Mouse (Mus musculus): ENCODE measurements at regions not wholly inside any gene's neighbourhood (a gene's known extent, or its start where the extent isn't known, plus 50 kb on each side); places are given as distances from the start of the nearest gene placed in this dataset.

DNA sequence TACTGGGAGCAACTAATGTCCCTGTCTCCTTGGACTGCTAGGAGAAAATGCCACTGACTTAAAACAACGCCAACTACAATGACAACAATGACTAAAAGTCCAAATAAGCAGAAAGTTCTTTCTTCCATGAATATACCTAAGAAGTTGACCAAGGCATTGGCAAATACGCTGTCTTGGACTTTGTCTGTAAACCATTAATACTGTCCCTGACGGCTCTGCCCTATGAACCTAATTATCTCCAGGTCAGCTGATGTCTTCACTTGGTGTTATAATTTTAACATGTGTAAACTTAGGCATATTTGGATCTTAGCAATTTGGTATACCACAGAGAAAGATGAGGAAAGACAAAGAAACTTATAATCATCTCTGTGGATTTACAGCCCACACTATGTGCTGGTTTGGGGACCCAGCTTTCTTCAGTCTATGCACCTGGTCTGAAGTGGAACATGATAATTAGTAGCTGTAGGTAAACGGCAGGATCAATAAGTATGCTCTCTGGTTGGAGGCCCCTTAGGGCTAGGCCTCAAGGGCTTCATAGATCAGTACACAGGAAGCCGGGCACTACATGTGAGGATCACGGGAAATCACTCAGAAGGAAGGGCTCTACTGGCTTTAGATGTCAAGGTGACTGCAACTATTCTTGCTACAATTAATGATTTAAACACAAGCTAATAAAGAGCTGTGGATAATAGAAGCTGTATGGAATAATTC is 380.3 kb upstream of the Adgrl2 start:
- no peak for DNase-seq (ENCODE audit: low read depth, low spot score)

DNA sequence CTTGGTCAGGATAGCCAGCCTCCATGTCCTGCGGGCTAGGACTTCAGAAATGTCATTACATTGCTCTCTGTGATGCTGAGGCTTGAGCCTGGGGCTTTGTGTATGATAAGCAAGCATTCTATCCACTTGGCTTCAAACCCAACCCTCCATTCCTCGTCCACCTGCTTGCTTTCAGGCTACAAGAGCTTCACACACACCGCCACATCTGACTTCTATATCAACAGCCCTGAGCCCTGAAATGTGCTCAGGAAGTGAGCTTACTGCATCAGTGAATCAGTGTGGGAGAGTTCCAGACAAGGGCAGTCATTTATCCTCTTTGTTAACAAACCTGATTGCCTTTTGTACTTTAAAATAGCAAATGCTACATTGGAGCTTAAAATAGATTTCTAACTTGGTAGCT is 377.5 kb upstream of the Adgrl2 start:
- DNase-seq (ENCODE audit: low read depth, low spot score) = no peak

- DNase-seq (ENCODE audit: low read depth, low spot score) = no peak
These were observed 369.8 kb upstream of the Adgrl2 start for GRCm38 (mm10) chr3:149360164-149360563.

- no peak for DNase-seq (ENCODE audit: low read depth, low spot score)
These were observed 368.3 kb upstream of the Adgrl2 start for GRCm38 (mm10) chr3:149358570-149359193.

DNA sequence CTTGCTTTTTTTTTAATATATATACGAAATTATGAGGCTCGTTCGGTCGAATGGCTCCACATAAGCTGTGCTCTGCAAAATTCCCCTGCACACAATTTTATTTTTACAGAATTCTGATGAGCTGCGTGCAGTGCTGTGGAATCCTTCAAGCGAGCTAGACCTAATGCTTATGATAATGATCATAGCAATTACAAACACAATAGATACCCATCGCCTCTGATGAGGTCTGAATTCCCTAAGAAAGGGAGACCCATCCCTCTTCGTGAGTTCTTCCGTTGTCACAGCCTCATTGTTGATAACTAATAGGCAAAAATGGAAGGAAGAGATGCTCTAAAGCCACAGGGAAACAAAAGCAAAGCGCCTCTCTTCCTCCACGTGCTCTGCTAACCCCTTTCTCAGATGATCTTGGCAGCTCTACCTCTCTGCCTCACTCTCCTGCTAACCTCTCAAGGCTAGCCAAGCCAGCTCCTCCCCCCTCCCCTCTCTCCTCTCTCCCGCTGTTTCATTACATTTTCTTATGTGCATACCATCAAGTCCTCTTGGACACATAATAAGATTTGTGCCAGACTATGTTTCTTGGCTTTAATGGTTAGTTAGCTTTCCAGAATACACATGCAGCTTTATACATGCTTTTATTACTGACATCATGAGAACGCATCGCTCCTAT is 367.7 kb upstream of the Adgrl2 start:
- peak; percentile 44 for DNase-seq (ENCODE audit: low read depth, low spot score)

DNA sequence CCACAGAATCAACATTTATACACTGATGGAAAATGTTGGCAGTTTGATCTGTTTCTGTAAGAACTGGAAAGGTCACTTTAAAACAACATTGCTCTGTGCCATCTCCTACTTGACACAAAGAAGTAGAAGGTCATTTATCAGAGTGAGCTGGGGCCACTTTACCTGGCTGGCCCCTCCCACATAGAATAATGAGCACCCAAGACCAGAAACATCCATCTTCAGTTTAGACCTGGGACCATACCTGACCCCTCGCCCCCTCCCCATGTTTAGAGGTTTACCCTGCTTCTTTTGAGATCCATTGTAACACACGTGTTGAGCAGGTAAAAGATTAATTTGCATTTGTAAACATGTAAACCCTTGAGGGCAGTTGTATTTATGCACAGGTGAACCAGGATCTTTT is 366.8 kb upstream of the Adgrl2 start:
- DNase-seq (ENCODE audit: low read depth, low spot score) = no peak

GRCm38 (mm10) chr3:149355362-149355761 is 365.0 kb upstream of the Adgrl2 start:
- DNase-seq (ENCODE audit: low read depth, low spot score) = no peak

- DNase-seq (ENCODE audit: low read depth, low spot score) = no peak
These were observed 363.6 kb upstream of the Adgrl2 start for GRCm38 (mm10) chr3:149353958-149354357.

GRCm38 (mm10) chr3:149352546-149352945 is 362.2 kb upstream of the Adgrl2 start:
- DNase-seq (ENCODE audit: low read depth, low spot score) = no peak

DNA sequence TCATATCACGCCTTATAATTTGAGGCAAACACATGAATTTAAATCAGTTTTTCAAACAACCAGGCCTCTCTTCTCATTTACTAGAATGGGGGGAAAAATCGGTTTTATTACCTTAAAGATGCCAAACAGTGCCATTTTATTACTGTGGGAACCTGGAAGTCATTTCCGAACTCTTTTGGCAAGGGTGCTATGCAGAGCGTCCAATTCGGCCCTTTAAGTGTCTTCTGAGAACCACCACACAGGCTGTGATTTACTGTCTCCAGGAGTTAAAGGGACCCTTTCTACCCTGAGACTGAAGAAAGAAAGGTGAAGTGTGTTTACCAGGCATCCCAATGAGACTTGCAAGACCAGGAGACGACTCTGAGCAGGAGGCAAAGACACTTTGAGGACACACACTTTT is 359.4 kb upstream of the Adgrl2 start:
- DNase-seq (ENCODE audit: low read depth, low spot score) = peak; percentile 54

- peak; percentile 75 for DNase-seq (ENCODE audit: low read depth, low spot score)
These were observed 358.9 kb upstream of the Adgrl2 start for GRCm38 (mm10) chr3:149349211-149349697.

DNA sequence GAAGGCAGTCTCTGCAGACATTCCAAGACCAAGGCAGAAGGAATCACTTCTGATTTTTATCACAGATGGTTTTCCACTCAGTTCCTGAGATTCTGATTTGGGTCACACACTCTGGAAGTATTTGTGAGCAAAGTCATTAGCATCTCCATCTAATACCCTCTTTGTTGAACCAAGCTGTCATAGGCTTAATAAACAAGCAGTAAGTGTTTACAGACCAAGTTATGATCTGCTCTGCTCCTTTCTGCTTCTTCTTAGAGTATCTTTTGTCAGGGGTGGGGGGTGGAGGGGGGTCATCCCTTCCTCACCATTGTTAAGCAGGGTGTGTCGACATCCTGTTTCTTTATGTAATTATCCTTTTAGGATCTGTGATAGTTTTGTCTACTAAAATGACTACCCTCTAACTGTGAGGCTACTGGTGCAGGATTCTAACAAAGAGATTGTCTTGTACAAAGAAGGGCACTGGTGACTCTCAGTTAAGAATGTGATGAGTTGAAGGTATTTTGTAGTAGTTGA is 358.2 kb upstream of the Adgrl2 start:
- DNase-seq (ENCODE audit: low read depth, low spot score) = no peak

- DNase-seq (ENCODE audit: low read depth, low spot score) = no peak
These were observed 357.1 kb upstream of the Adgrl2 start for GRCm38 (mm10) chr3:149347241-149347992.

DNA sequence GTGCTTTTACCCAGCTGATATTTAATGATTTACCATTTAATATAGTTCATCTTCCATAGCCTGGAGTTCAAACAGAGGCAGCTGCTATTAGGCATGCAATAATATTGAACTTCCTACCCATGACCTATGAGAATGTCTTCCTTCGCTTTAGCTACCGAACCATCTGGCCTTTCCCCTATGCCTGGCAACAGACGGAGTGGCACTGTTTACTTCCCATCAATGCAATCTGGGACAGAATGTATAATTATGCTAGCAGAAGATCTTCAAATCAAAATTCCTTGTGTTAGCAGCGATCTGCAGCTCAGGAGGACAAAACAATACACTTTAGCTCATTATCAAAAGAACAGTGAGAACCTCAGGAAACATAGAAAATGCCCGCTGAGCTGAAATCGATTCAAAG is 352.2 kb upstream of the Adgrl2 start:
- DNase-seq (ENCODE audit: low read depth, low spot score) = no peak

GRCm38 (mm10) chr3:149339374-149339753 is 349.0 kb upstream of the Adgrl2 start:
- no peak for DNase-seq (ENCODE audit: low read depth, low spot score)

DNA sequence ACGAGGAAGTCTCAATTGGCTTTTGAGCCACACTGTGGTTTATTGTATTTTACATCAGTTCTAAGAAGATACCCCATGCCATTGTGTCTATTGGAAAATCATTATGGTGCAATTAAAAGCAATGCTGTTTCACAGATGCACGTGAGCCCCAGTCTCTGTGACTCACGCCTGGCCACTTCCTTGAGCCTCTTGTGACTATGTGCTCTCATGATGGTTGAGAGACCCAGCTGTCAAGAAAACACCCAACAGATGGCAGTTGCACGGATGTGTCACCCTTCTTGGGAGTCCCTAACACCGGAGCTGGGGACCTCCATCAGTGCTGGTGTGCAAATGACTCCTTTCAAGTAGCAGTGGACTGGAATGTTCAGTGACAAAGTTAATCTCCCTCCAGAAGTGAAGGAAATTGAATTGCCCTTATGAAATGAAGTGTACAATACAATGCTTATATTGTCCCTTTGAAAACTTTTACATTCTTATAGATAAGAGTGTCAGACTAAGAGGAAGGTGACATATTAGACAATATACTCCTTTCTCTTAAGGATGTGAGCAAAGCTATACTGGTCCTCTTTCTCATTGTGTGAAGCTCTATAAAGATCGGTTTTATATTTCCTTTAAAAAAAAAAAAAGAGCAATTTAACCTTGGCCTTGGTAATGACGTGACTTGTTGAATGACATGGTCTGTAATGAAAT is 348.5 kb upstream of the Adgrl2 start:
- DNase-seq (ENCODE audit: low read depth, low spot score) = no peak

DNA sequence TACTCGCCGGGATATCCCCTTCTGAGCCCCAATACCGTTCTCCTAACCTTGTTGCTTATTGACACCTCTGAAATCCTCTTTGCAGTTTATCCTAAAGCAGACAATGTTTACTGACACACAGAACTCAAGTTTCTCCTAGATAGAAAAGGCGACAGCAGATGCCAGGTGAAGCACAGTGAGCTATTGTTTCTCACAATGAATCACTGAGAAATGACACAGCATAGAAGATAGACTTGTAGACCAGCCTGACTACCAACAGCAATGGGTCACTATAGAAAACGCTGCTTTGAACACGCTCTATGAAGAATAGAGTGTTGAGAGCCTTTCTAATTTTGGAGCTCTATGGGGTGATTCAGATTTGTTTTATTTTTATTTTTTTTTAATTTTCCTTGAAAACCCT is 344.9 kb upstream of the Adgrl2 start:
- DNase-seq (ENCODE audit: low read depth, low spot score) = no peak

GRCm38 (mm10) chr3:149333607-149334006 is 343.3 kb upstream of the Adgrl2 start:
- DNase-seq (ENCODE audit: low read depth, low spot score) = no peak

- no peak for DNase-seq (ENCODE audit: low read depth, low spot score)
These were observed 342.8 kb upstream of the Adgrl2 start for GRCm38 (mm10) chr3:149333131-149333530.

DNA sequence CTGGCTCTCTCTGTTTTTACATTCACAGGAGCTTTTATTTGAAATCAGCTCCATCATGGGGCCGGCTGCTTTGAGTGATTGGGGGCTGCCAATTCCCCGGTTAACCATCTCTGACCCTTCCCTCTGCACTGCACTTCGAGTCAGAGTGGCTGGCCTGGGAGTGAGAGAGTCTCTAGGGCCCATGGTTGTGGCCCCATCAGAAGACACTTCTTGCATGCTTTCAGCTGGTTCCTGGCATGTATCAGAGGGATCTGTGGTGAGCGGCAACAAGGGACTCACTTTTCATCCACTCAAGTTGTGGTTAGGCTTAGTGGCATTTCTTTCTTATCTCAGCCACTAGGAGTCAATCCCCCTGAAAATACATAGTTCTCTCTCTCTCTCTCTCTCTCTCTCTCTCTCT is 341.8 kb upstream of the Adgrl2 start:
- DNase-seq (ENCODE audit: low read depth, low spot score) = no peak

- no peak for DNase-seq (ENCODE audit: low read depth, low spot score)
These were observed 341.1 kb upstream of the Adgrl2 start for GRCm38 (mm10) chr3:149331251-149331960.
